8 mouse cellular contexts compared by ENCODE assay signal in the genomic region with DNA sequence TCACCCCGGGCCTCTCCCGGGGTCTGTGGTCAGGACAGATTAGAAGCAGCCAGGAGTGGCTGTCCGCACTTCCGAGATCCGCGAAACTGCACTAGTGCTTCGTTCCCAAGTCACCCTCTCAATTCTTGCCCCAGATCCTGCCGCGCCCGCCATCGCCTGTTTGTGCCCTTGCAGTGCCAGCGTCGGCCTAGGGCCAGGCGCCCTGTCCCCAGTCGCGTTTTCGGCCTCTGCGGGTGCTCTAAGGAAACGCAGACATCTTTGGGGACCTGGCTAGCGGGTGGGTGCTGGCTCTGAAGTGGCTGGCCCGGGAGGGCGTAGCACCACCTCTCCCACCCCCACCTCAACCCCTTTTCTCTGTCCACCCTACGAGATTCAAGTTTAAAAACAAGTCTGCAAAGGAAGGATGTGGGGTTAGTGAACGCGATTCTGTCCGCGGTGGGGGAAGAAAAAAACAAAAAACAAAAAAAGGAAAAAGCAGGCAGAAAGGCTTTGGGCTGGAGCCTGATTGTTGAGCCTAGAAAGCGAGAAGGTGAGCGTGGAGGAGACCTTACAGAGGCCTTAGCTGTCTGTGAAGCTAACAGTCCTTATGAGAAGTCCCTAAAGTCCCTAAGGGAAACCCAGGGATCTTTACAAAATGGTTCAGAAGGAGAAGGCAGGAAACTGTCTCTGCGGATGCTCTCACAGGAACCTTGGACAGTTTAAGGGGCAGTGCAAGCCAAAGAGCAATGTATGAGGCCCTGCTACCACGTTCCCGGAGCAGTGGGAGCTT. TPM values are rescaled to one million over a fixed set of nuclear protein-coding genes. Genes with fewer than 3 reads are reported as not detected.
DNase-seq lines count a peak whose midpoint lies in the region; ATAC-seq lines count a peak whose summit lies in the region.

No protein-coding gene starts in this region.

- peak overlapping the region; percentile 63 for H3K4me3 ChIP-seq in heart, embryonic 13.5 days
- peak overlapping the region; percentile 43 for H3K4me3 ChIP-seq in heart, embryonic 16.5 days (ENCODE audit: low read length)
- peak overlapping the region; percentile 56 for H3K4me3 ChIP-seq in midbrain, embryonic 15.5 days

- ATAC-seq in heart, embryonic 13.5 days (ENCODE audit: extremely low read depth, insufficient number of reproducible peaks, low FRiP score, low TSS enrichment): no peak
- no peak for ATAC-seq in heart, embryonic 16.5 days (replicated peaks; ENCODE audit: extremely low read depth, insufficient read depth, low FRiP score)
- ATAC-seq in midbrain, embryonic 15.5 days (replicated peaks): no peak
- ATAC-seq in erythroid progenitor cell, adult 5-6 weeks (replicated peaks; ENCODE audit: low FRiP score, poor library complexity, severe bottlenecking): no peak

- no peaks in the 10 kb centered on the region for H3K9me3 ChIP-seq in heart, embryonic 13.5 days
- no peaks in the 10 kb centered on the region for H3K9me3 ChIP-seq in heart, embryonic 16.5 days (replicated peaks; ENCODE audit: control insufficient read depth, low read length)
- no peaks in the 10 kb centered on the region for H3K9me3 ChIP-seq in midbrain, embryonic 15.5 days

- no peak for DNase-seq in heart, adult 8-10 months (ENCODE audit: low spot score)
- peak; percentile 24 for DNase-seq in brain, adult 2 months (ENCODE audit: low read depth, low spot score)
- DNase-seq in gastrocnemius, adult 8-10 months (ENCODE audit: low spot score in 2 of 2): no peak
- DNase-seq in lung, postnatal 25 days (ENCODE audit: low spot score): no peak

- H3K9ac ChIP-seq in heart, embryonic 13.5 days: no peak overlapping the region
- H3K9ac ChIP-seq in heart, embryonic 16.5 days (ENCODE audit: low read length): no peak overlapping the region
- peak overlapping the region; percentile 32 for H3K9ac ChIP-seq in midbrain, embryonic 15.5 days

- no peaks in the 10 kb centered on the region for H3K36me3 ChIP-seq in heart, embryonic 13.5 days
- no peaks in the 10 kb centered on the region for H3K36me3 ChIP-seq in heart, embryonic 16.5 days (ENCODE audit: control insufficient read depth, insufficient read depth)
- no peaks in the 10 kb centered on the region for H3K36me3 ChIP-seq in midbrain, embryonic 15.5 days (replicated peaks)

- peak overlapping the region; percentile 99 for H3K4me2 ChIP-seq in heart, embryonic 13.5 days
- peak overlapping the region; percentile 59 for H3K4me2 ChIP-seq in heart, embryonic 16.5 days (ENCODE audit: low read depth, low read length)
- H3K4me2 ChIP-seq in midbrain, embryonic 15.5 days: peak overlapping the region; percentile 83

- peaks cover 97% of the 10 kb centered on the region for H3K27me3 ChIP-seq in heart, embryonic 13.5 days (replicated peaks)
- peaks cover 92% of the 10 kb centered on the region for H3K27me3 ChIP-seq in heart, embryonic 16.5 days (ENCODE audit: control insufficient read depth, insufficient read depth, low read length)
- H3K27me3 ChIP-seq in midbrain, embryonic 15.5 days (replicated peaks): peaks cover 35% of the 10 kb centered on the region

- peaks cover 46% of the 10 kb centered on the region for H3K4me1 ChIP-seq in heart, embryonic 13.5 days
- H3K4me1 ChIP-seq in heart, embryonic 16.5 days (ENCODE audit: control insufficient read depth, insufficient read depth, low read length): peaks cover 27% of the 10 kb centered on the region
- H3K4me1 ChIP-seq in midbrain, embryonic 15.5 days: peaks cover 50% of the 10 kb centered on the region

- WGBS in heart, embryonic 13.5 days: 1% methylated on average over 32 of the region's 32 CpGs
- under 1% methylated on average over 32 of the region's 32 CpGs for whole genome bisulfite sequencing in heart, embryonic 16.5 days
- 2% methylated on average over 32 of the region's 32 CpGs for WGBS in midbrain, embryonic 15.5 days

- H3K27ac ChIP-seq in heart, embryonic 13.5 days (replicated peaks): no peak overlapping the region
- no peak overlapping the region for H3K27ac ChIP-seq in heart, embryonic 16.5 days (ENCODE audit: low read length)
- H3K27ac ChIP-seq in midbrain, embryonic 15.5 days: no peak overlapping the region

RNA-seq across cellular contexts. Expression of gene Cbln1, which starts 1.4 kb away (rescaled TPM):
- polyA plus RNA-seq in heart, embryonic 13.5 days (2015; fragmentation: Nextera tagmentation; extraction: Ambion mirVana): 0.08 and 0.09 TPM in 2 replicates
- under 1 TPM; 0.28 to 0.81 (median 0.38) TPM for total RNA-seq in heart, adult 8-10 months (2022)
- 0.07 TPM in 1 of 2 replicates, not detected in the other for polyA plus RNA-seq in heart, embryonic 16.5 days (2015; fragmentation: Nextera tagmentation; extraction: Ambion mirVana)
- polyA plus RNA-seq in midbrain, embryonic 15.5 days (2015; fragmentation: Nextera tagmentation; extraction: Ambion mirVana): 13.1 and 13.8 TPM in 2 replicates
- total RNA-seq in erythroid progenitor cell, adult 5-6 weeks (2015; ENCODE audit: low replicate concordance): not detected in 2 replicates
- total RNA-seq in erythroid progenitor cell, adult 5-6 weeks (2017; ENCODE audit: low replicate concordance): 0.61 TPM in 1 of 2 replicates, not detected in the other
- not detected for total RNA-seq in gastrocnemius, adult 8-10 months (2022)
